10 mouse cellular contexts compared by ENCODE assay signal in genomic region chr3:30448624-30449023, GRCm38 (mm10).
DNase-seq lines count a peak whose midpoint lies in the region; ATAC-seq and TF ChIP-seq lines count a peak whose summit lies in the region.
"Had no signal": no experiment of that assay in that cellular context is flagged by ENCODE, and none has a peak within 500 bp of the region (broad histone marks: within the 10 kb centered on the region; RNA-seq: fewer than 3 reads in every experiment).

No protein-coding gene starts in this region.

- H3K4me2 ChIP-seq in heart, embryonic 12.5 days: no peak overlapping the region
- H3K4me2 ChIP-seq in liver, postnatal 0 days (ENCODE audit: low read depth, low read length): no peak overlapping the region
- H3K4me2 ChIP-seq in liver, embryonic 12.5 days: no peak overlapping the region

- no peak for ATAC-seq in heart, embryonic 12.5 days (ENCODE audit: insufficient number of reproducible peaks, low FRiP score)
- no peak for ATAC-seq in liver, postnatal 0 days
- ATAC-seq in liver, embryonic 12.5 days: no peak
- ATAC-seq in megakaryocyte-erythroid progenitor cell, adult 5-6 weeks (replicated peaks; ENCODE audit: low FRiP score, low TSS enrichment, poor library complexity, severe bottlenecking): 0 out of 2 replicates have a peak, but pooled peaks have one; percentile 50

- intact Hi-C loops in gastrocnemius, postnatal 36 days (cut with DNase I): no loop called here

- peak; percentile 19 for DNase-seq in heart, adult 8-10 months (ENCODE audit: low spot score)
- DNase-seq in liver, postnatal 0 days: no peak
- peak; percentile 63 for DNase-seq in adipocyte (ENCODE audit: low spot score)
- no peak for DNase-seq in gastrocnemius, postnatal 36 days
- DNase-seq in right cerebral cortex, adult 18-20 months: no peak
- DNase-seq: gastrocnemius, postnatal 14 days; heart, postnatal 14 days had no signal

- 0 out of 2 replicates have a peak, but pooled peaks cover 3% of the 10 kb centered on the region for H3K4me1 ChIP-seq in heart, embryonic 12.5 days (replicated peaks)
- peaks cover 4% of the 10 kb centered on the region; the same call in 1 of the 2 replicates for H3K4me1 ChIP-seq in liver, postnatal 0 days (ENCODE audit: insufficient read depth)
- H3K4me1 ChIP-seq in liver, embryonic 12.5 days: no peaks in the 10 kb centered on the region

- no peaks in the 10 kb centered on the region for H3K36me3 ChIP-seq in heart, embryonic 12.5 days
- no peaks in the 10 kb centered on the region for H3K36me3 ChIP-seq in liver, postnatal 0 days (replicated peaks; ENCODE audit: insufficient read depth, low read length)
- H3K36me3 ChIP-seq in liver, embryonic 12.5 days: no peaks in the 10 kb centered on the region

- no peak overlapping the region for H3K4me3 ChIP-seq in heart, embryonic 12.5 days
- no peak overlapping the region for H3K4me3 ChIP-seq in liver, postnatal 0 days (ENCODE audit: low read depth, low read length)
- no peak overlapping the region for H3K4me3 ChIP-seq in liver, embryonic 12.5 days

- TF ChIP-seq EP300 in liver, postnatal 0 days (IDR thresholded peaks at IDR 0.05; ENCODE audit: low read depth): no peak

- no peak overlapping the region for H3K27ac ChIP-seq in heart, embryonic 12.5 days (ENCODE audit: poor library complexity, severe bottlenecking)
- no peak overlapping the region for H3K27ac ChIP-seq in liver, postnatal 0 days (ENCODE audit: low read depth)
- H3K27ac ChIP-seq in liver, embryonic 12.5 days: no peak overlapping the region

- H3K9ac ChIP-seq in heart, embryonic 12.5 days: no peak overlapping the region
- H3K9ac ChIP-seq in liver, postnatal 0 days (replicated peaks): no peak overlapping the region
- no peak overlapping the region for H3K9ac ChIP-seq in liver, embryonic 12.5 days

- peak; percentile 43 for TF ChIP-seq CTCF in liver, postnatal 0 days (IDR thresholded peaks at IDR 0.05; ENCODE audit: low read depth)

- no peaks in the 10 kb centered on the region for H3K27me3 ChIP-seq in heart, embryonic 12.5 days (replicated peaks)
- no peaks in the 10 kb centered on the region for H3K27me3 ChIP-seq in liver, postnatal 0 days (ENCODE audit: insufficient read depth, low read length)
- H3K27me3 ChIP-seq in liver, embryonic 12.5 days (replicated peaks): no peaks in the 10 kb centered on the region

- 76% methylated on average over 1 of the region's 1 CpGs for WGBS in heart, embryonic 12.5 days
- WGBS in liver, postnatal 0 days (ENCODE audit: insufficient replicate concordance): 63% methylated on average over 1 of the region's 1 CpGs
- WGBS in liver, embryonic 12.5 days (ENCODE audit: insufficient replicate concordance): 83% methylated on average over 1 of the region's 1 CpGs

- no peaks in the 10 kb centered on the region for H3K9me3 ChIP-seq in heart, embryonic 12.5 days (replicated peaks)
- no peaks in the 10 kb centered on the region for H3K9me3 ChIP-seq in liver, postnatal 0 days (ENCODE audit: low read length)
- H3K9me3 ChIP-seq in liver, embryonic 12.5 days (replicated peaks): no peaks in the 10 kb centered on the region

Comparison
In these comparisons a context has a peak if more than half of its experiments do, and no peak if none do; other contexts are left out.
1. DNase-seq: peak in heart, adult 8-10 months (single experiment) and adipocyte (single experiment); none in liver, postnatal 0 days (single experiment), gastrocnemius, postnatal 36 days (0 of 2) and right cerebral cortex, adult 18-20 months (single experiment).